8 mouse cellular contexts compared by ENCODE assay signal in genomic region chr11:101645411-101646282, GRCm38 (mm10). TPM values are rescaled to one million over a fixed set of nuclear protein-coding genes. Genes with fewer than 3 reads are reported as not detected.
A peak's percentile ranks its signal among the peaks of the same experiment; 100 is the strongest.
DNase-seq lines count a peak whose midpoint lies in the region; ATAC-seq lines count a peak whose summit lies in the region.
"Not testable (repeated sequence)": the region's sequence is repeated elsewhere in the genome, so short reads cannot be mapped to it uniquely, and the experiment has no call there.
"Had no signal": no experiment of that assay in that cellular context is flagged by ENCODE, and none has a peak within 500 bp of the region (broad histone marks: within the 10 kb centered on the region; RNA-seq: fewer than 3 reads in every experiment).

No protein-coding gene starts in this region.

- peak; percentile 44 to 59 for DNase-seq in spleen, adult 18-20 months

- H3K4me3 ChIP-seq in brown adipose tissue, adult 24 weeks (ENCODE audit: insufficient read depth, low read depth, low read length): peak overlapping the region; percentile 54
- H3K4me3 ChIP-seq in erythroblast, embryonic 14.5 days (replicated peaks): peak overlapping the region; percentile 35
- H3K4me3 ChIP-seq in heart, embryonic 11.5 days (ENCODE audit: low read depth, low read length): peak overlapping the region; percentile 26; the same call in 1 of the 2 replicates
- peak overlapping the region; percentile 14; the same call in 1 of the 2 replicates for H3K4me3 ChIP-seq in kidney, embryonic 14.5 days (ENCODE audit: low read length)
- H3K4me3 ChIP-seq in limb, embryonic 15.5 days: peak overlapping the region; percentile 39
- peak overlapping the region; percentile 36 for H3K4me3 ChIP-seq in midbrain, embryonic 15.5 days

- WGBS in heart, embryonic 11.5 days (ENCODE audit: insufficient replicate concordance): under 1% methylated on average over 42 of the region's 56 CpGs
- WGBS in kidney, embryonic 14.5 days: under 1% methylated on average over 42 of the region's 56 CpGs
- 0% methylated on average over 44 of the region's 56 CpGs for WGBS in limb, embryonic 15.5 days
- under 1% methylated on average over 43 of the region's 56 CpGs for WGBS in midbrain, embryonic 15.5 days

- not testable (repeated sequence) for H3K27me3 ChIP-seq in erythroblast, embryonic 14.5 days (ENCODE audit: control insufficient read depth); heart, embryonic 11.5 days (ENCODE audit: control insufficient read depth, insufficient read depth, low read length); kidney, embryonic 14.5 days (ENCODE audit: control insufficient read depth, insufficient read depth, low read length); limb, embryonic 15.5 days; midbrain, embryonic 15.5 days (replicated peaks)

- H3K9me3 ChIP-seq in erythroblast, embryonic 14.5 days (ENCODE audit: control insufficient read depth, low read length); heart, embryonic 11.5 days (replicated peaks; ENCODE audit: control insufficient read depth, low read length); kidney, embryonic 14.5 days (ENCODE audit: control insufficient read depth, low read length); limb, embryonic 15.5 days; midbrain, embryonic 15.5 days: not testable (repeated sequence)

- ATAC-seq in heart, embryonic 11.5 days (replicated peaks; ENCODE audit: insufficient number of reproducible peaks, low FRiP score, low TSS enrichment): peak; percentile 83
- ATAC-seq in kidney, embryonic 14.5 days (ENCODE audit: low FRiP score, low TSS enrichment): peak; percentile 86
- peak; percentile 84 for ATAC-seq in limb, embryonic 15.5 days (ENCODE audit: insufficient number of reproducible peaks, low FRiP score, low TSS enrichment, low read depth)
- peak; percentile 86 for ATAC-seq in midbrain, embryonic 15.5 days (replicated peaks)

- H3K4me2 ChIP-seq in heart, embryonic 11.5 days: peak overlapping the region; percentile 56
- peak overlapping the region; percentile 34 for H3K4me2 ChIP-seq in kidney, embryonic 14.5 days (replicated peaks; ENCODE audit: low read depth, low read length)
- H3K4me2 ChIP-seq in limb, embryonic 15.5 days: peak overlapping the region; percentile 45
- H3K4me2 ChIP-seq in midbrain, embryonic 15.5 days: peak overlapping the region; percentile 47

- peak overlapping the region; percentile 71 for H3K9ac ChIP-seq in heart, embryonic 11.5 days (ENCODE audit: low read depth, low read length)
- peak overlapping the region; percentile 40; the same call in 1 of the 2 replicates for H3K9ac ChIP-seq in kidney, embryonic 14.5 days (ENCODE audit: low read depth, low read length)
- H3K9ac ChIP-seq in limb, embryonic 15.5 days: peak overlapping the region; percentile 28
- peak overlapping the region; percentile 44 for H3K9ac ChIP-seq in midbrain, embryonic 15.5 days

- H3K4me1 ChIP-seq in brown adipose tissue, adult 24 weeks (ENCODE audit: control insufficient read depth, insufficient read depth, insufficient read length, low read length); heart, embryonic 11.5 days (ENCODE audit: control insufficient read depth, insufficient read depth, low read length); kidney, embryonic 14.5 days (ENCODE audit: control insufficient read depth, insufficient read depth, low read length); limb, embryonic 15.5 days: not testable (repeated sequence)
- peaks cover 21% of the 10 kb centered on the region for H3K4me1 ChIP-seq in erythroblast, embryonic 14.5 days (ENCODE audit: control insufficient read depth)
- H3K4me1 ChIP-seq in midbrain, embryonic 15.5 days: peaks cover 15% of the 10 kb centered on the region

- not testable (repeated sequence) for H3K36me3 ChIP-seq in erythroblast, embryonic 14.5 days (ENCODE audit: control insufficient read depth); heart, embryonic 11.5 days (ENCODE audit: control insufficient read depth, insufficient read depth, low read length); kidney, embryonic 14.5 days (ENCODE audit: control insufficient read depth, insufficient read depth, low read length); limb, embryonic 15.5 days; midbrain, embryonic 15.5 days (replicated peaks)

- peak overlapping the region; percentile 93 for H3K27ac ChIP-seq in brown adipose tissue, adult 24 weeks (replicated peaks; ENCODE audit: low read depth, low read length)
- peak overlapping the region; percentile 90 for H3K27ac ChIP-seq in heart, embryonic 11.5 days (ENCODE audit: low read depth, low read length)
- H3K27ac ChIP-seq in kidney, embryonic 14.5 days (ENCODE audit: low read depth, low read length): peak overlapping the region; percentile 80; the same call in 1 of the 2 replicates
- peak overlapping the region; percentile 93 for H3K27ac ChIP-seq in limb, embryonic 15.5 days
- H3K27ac ChIP-seq in midbrain, embryonic 15.5 days: peak overlapping the region; percentile 93

RNA-seq across cellular contexts. Expression of gene Rdm1, which starts 18.7 kb away (rescaled TPM):
- 27.0 and 33.3 TPM in 2 replicates for polyA plus RNA-seq in brown adipose tissue, adult 24 weeks (2012; ENCODE audit: insufficient read depth, insufficient read length, missing spikeins)
- 1.4 and 2.2 TPM in 2 replicates for polyA plus RNA-seq in erythroblast, embryonic 14.5 days (2012)
- 27.9 and 28.2 TPM in 2 replicates for polyA plus RNA-seq in heart, embryonic 11.5 days (2014; fragmentation: Nextera tagmentation; extraction: Ambion mirVana)
- polyA plus RNA-seq in kidney, embryonic 14.5 days (2014; fragmentation: Nextera tagmentation; extraction: Ambion mirVana): 31.6 and 35.8 TPM in 2 replicates
- 44.1 and 47.8 TPM in 2 replicates for polyA plus RNA-seq in limb, embryonic 15.5 days (2015; fragmentation: Nextera tagmentation; extraction: Ambion mirVana)
- polyA plus RNA-seq in midbrain, embryonic 15.5 days (2015; fragmentation: Nextera tagmentation; extraction: Ambion mirVana): 11.1 and 13.2 TPM in 2 replicates

RNA-seq across cellular contexts. Expression of gene Arl4d, which starts 19.7 kb away (rescaled TPM):
- polyA plus RNA-seq in brown adipose tissue, adult 24 weeks (2012; ENCODE audit: insufficient read depth, insufficient read length, missing spikeins): 3.5 and 3.8 TPM in 2 replicates
- polyA plus RNA-seq in erythroblast, embryonic 14.5 days (2012): 0.04 and 0.13 TPM in 2 replicates
- 9.4 and 10.5 TPM in 2 replicates for polyA plus RNA-seq in heart, embryonic 11.5 days (2014; fragmentation: Nextera tagmentation; extraction: Ambion mirVana)
- 2.4 and 2.8 TPM in 2 replicates for polyA plus RNA-seq in kidney, embryonic 14.5 days (2014; fragmentation: Nextera tagmentation; extraction: Ambion mirVana)
- 6.1 and 7.2 TPM in 2 replicates for polyA plus RNA-seq in limb, embryonic 15.5 days (2015; fragmentation: Nextera tagmentation; extraction: Ambion mirVana)
- 5.0 and 7.8 TPM in 2 replicates for polyA plus RNA-seq in midbrain, embryonic 15.5 days (2015; fragmentation: Nextera tagmentation; extraction: Ambion mirVana)

RNA-seq across cellular contexts. Expression of gene Gm11634, which starts 46.6 kb away (rescaled TPM):
- polyA plus RNA-seq in brown adipose tissue, adult 24 weeks (2012; ENCODE audit: insufficient read depth, insufficient read length, missing spikeins): not detected in 2 replicates
- not detected in 2 replicates for polyA plus RNA-seq in erythroblast, embryonic 14.5 days (2012)
- polyA plus RNA-seq in heart, embryonic 11.5 days (2014; fragmentation: Nextera tagmentation; extraction: Ambion mirVana): not detected in 2 replicates
- polyA plus RNA-seq in kidney, embryonic 14.5 days (2014; fragmentation: Nextera tagmentation; extraction: Ambion mirVana): not detected in 2 replicates
- polyA plus RNA-seq in limb, embryonic 15.5 days (2015; fragmentation: Nextera tagmentation; extraction: Ambion mirVana): not detected in 2 replicates
- polyA plus RNA-seq in midbrain, embryonic 15.5 days (2015; fragmentation: Nextera tagmentation; extraction: Ambion mirVana): not detected in 2 replicates
- polyA plus RNA-seq: myocyte had no signal

Comparison
In these comparisons a context has a peak if more than half of its experiments do, and no peak if none do; other contexts are left out.
1. Peak in every context shown above with its lines: DNase-seq, ATAC-seq, H3K4me3 ChIP-seq and H3K27ac ChIP-seq.